Mouse (Mus musculus): ENCODE measurements at regions not wholly inside any gene's neighbourhood (a gene's known extent, or its start where the extent isn't known, plus 50 kb on each side); places are given as distances from the start of the nearest gene placed in this dataset.

DNA sequence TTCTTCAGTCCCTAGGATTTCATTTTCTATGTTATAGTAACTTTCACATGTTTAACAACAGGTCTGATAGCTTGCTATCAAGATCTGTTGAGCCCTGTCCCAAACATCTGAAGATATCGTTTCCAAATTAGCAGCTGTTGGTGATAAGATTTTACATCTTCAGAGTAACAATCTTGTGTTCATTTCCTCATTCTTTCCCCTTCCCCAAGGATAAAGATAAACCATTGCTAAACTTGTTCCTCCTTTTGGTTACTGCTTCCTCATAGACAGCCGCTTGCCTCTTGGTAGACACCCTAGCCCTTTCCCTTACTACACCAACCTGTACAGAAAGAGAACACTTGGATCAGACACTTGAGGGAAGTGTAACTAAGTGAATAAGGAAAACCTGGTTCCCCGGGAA is 58.6 kb downstream of the Kcnrg start:
- in situ Hi-C loops (cut with MseI, MboI): no loop called here

DNA sequence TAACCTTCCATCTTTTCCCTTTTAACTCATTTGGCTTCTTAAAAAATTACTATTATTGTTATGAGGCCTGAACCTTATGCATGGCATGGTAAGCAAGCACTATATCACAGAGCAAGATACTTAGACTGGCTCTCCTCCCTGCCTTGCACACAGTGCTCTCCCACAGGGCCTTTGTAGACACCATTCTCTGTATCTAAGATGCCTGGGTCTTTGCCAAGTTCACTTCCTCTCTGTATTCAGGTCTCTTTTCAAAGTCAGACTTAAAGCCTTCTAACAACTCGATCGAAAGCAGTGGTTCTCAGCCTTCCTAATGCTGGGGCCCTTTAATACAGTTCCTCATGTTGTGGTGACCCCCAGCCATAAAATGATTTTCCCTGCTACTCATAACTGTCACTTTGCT is 65.9 kb downstream of the Kcnrg start:
- in situ Hi-C loops (cut with MseI, MboI): no loop called here

DNA sequence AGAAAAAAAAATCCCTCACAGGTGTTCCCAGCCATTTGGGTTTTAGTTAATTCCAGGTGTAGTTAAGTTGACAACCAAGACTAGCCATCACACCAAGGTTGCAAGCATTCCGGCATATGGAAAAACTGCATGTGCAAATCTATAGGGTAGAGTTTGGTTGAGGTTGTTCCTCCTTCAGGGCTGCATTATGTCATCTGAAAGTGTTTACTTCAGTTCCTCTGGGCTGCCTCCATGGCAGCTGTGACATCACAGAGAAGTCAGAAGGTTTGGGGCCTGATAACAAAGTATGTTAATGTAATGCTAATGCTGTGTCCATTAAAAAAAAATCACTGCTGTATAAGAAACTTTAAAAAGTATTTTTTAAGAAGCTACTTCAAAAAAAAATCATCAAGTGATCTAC is 70.8 kb downstream of the Kcnrg start:
- in situ Hi-C loops (cut with MseI, MboI): no loop called here

DNA sequence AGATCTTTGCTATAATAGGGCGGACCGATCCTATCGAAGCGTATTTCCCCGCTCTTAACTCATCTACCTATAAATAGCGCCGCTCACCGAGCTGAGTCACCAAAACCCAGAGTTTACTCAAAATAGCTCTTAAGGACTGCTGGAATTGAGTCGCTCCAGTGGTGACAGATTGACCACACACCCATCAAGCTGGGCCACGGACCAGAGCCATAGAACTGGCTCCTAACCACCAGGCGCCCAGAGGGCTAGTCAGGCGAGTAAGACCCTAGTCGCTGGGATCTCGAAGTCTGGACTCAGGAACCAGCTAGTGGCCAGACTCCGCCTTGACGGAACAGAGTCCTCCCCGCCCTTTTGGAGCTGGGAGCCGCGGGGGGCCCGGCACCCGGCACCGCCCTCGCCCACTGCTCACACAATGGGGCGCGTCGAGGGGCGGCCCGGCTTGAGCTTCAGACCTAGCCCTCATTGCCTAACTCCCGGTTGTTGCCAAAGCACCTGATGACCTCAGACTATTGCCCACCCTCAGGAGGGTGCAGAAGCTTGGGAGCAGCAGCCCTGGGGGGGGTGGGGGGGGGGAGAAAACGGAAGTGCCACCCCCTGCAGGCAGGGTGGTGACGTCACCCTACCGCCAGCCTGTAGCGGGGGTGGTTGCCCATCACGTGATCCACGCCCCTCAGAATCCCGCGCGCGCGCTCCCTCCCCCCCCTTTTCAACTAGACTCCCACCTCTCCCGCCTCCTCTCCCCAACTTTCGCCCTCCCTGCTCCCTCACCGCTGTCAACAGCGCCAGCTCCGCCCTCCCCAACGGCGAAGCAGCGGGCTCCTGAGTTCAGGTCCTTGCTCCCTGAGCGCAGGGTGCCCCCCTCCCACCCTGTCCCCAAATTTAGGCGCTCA is 73.8 kb downstream of the Kcnrg start:
- in situ Hi-C loops (cut with MseI, MboI): no loop called here

DNA sequence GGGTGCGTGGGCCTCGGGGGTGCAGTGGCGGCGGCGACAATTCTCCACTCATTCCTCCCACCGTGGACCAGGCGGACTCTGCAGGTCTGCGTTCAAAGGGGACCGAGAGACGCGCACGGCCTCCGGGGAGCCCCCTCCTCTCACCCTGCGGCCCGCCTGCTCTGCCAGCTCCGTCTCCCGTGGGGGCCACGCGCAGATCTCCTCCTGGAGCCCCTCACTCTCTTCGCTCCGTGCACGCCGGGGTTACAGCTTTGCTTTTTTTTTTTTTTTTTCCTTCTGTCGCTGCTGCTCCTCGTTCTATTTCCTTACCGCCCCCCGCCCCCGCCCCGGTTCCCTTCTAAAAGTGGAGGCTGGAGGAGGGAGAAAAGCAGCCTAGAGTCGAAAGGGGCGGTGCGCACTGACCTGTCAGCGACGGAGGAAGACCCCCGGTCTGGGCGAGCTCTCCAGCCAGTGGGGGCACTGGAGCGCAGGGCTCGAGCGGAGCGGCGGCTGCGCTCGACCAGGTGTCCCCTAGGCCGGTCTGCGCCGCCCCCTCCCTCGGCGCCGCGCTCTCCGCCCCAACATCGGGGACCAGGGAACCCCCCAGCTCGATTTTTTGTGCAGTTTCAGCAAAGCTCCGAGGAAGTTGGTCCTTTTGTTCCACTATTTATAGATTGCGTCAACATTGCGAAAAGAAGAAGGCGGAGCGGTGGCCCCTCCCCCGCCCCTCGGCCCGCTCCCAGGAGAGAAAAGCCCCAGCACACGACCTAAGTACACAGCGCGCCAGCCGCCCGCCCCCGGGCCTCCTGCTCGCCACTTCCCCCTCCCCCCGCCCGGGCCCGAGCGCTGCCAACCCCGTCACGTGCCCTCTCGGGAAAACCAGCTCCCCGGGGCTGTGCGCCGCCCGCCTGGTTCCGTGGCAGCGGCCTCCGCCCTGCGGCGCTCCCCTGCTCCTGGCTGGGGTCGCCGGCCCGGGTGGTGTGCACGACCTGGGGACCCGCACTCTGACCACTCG is 74.7 kb downstream of the Kcnrg start:
- in situ Hi-C loops (cut with MseI, MboI): no loop called here

DNA sequence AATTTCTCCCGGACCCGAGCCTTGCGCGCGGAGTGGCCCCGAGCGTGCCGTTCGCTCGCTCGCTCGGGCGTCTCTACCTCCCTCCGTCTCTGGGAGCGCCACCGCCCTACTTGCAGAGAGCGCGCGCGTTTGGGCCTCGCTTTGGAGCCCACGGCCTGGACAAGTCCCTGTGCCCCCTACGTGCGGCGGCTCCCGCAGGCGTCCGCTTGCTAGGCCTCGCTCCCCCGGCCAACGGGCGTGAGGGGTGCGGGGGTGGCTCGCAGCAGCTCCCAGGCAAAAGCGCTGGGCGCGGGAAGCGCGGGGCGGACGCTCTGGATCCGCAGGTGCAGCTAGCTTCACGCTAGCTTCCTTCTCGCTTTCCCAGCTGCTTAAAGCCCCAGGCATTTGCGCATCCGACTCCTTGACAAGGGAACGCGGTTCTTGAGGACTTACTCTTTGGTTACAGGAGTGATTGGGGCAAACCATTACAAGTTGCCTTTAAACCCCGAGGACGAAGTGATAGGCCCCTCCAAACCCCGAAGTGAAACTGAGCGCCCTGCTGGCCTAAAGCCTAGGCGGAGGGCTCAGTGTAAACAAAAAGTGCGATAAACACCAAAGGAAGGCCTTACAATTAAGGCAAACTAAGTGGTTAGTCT is 75.6 kb downstream of the Kcnrg start:
- in situ Hi-C loops (cut with MseI, MboI): no loop called here

DNA sequence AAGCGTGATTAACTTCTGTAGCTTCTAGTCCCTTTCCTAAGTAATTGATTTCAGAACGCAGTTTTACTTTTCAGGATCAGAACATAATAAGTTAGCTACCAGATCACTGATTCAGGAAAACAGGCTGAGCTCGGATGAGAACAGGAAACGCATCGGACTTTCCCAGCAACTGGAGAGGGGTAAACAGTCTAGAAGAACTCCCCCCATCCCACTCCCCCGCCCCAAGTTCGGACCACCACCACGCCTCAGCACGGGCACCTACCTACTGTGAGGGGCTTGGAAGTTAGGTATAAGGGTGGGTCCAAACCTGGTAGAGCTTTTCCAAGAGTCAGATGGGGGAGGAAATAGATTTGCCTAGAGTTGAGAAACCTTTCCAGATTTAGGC is 76.1 kb downstream of the Kcnrg start:
- in situ Hi-C loops (cut with MseI, MboI): no loop called here

DNA sequence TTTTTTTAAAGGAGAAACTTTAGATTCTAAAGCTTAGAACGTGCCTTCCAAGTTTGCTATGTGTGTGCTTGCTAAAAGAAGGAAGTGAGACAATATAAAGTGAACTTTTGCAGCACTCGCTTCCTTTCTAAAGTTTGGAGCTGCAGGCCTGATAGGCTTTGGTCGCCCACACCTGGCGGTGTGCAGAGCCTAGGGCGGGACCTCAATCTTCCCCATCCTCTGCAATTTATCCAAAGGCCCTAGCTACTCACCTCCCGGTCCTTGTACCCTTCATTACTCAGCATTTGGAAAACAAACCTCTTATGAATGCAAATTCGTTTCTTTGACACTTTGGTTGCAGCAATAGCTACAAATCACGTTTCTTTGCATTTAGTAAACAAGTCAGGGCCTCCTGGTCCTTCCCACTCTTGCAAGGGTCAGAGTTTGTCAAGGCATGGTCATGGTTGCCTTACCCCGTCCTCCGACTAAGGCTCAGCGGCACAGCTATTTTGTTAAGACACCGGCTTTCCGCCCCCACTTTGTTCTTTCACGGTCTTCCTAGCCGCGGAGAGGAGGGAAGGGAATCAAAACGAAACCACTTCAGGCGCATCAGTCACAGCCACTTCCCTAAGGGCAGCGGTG is 76.6 kb downstream of the Kcnrg start:
- in situ Hi-C loops (cut with MseI, MboI): no loop called here

DNA sequence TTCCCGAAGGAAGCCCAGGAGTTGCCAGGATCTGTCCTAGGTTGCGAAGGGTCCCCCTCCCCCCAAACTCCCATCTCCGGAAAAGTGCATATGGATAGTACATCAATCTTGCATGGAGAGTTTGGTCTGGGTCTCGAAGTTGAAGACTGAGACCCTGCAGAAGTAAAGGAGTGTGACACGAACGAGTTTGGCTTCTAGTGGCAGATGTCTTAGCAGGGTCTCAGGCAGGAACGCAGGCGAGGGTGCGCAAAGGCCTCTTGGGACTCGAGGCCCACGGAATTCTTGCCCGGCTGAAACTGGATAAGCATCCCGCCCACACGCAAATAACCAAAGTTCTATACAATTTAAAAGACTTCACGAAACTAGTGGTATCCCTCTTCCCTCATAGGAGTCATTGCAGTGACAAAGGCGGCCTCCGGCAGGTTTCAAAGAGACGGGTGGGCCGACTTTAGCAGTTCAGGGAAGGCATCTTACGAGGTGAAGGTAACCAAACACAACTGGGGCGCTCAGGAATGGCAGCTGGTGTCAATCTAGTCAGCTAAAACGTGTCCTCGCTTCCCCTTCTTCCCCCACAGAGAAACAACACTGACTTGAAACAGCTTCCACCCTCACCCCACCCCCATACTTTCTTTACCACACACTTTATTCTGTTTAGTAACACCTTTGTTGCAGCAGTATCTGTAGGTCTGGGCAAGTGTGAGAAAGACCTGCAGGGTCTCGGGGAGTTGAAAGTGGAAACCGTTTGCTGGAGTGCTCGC is 77.4 kb downstream of the Kcnrg start:
- in situ Hi-C loops (cut with MseI, MboI): no loop called here

DNA sequence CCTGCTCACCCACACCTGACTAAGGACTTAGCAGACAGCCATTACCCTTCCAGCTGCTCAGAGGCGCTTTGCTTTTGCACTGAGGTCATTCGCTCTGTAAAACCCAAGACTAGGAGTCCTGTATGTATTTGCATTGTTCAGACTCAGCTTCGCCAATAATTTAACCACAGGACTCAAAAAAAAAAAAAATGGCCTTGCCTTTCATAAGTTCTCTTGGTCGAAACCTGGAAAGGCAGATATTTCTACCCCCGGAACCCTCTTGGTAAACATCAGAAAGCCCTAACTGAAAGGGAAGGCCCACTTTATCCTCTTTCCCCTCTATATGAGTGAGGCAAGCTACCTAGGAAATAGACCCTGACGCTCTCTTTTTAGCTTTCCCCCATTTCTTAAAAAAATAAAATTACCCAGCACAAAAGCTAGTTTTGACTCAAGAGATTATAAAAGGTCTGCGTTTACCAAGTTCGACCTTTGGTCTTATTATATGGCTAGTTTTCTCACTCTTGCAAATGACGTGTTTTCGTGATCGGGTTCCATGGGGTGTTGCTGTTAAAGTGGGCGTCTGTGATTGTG is 78.1 kb downstream of the Kcnrg start:
- in situ Hi-C loops (cut with MseI, MboI): no loop called here

DNA sequence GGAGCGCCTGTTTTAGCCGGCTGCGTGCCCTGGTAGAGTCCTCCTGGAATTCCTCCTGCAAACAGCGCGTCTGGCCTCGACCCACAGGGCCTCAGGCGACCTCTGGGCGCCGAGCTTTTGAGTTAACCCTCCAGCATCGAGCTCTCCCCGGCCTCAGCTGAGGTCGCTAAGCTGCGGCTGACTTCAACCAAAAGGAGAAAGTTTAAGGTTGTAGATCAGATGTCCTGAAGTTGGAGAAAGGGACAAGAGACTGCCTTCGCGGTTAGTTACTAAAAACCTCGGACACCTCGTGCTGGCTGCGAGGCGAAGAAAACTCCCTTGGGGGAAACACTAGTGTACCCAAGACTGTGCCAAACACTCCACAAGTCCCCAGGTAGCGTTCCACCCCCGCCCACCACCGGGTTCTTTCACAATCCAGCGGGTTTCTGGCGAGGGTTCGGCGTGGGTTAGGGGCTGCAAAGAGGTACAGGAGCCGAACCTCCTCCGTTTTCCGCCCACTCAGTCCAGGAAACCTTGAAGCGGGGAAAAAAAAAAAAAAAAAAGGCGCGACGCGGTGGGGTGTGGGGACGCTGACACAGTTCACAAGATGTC is 78.9 kb downstream of the Kcnrg start:
- in situ Hi-C loops (cut with MseI, MboI): no loop called here

DNA sequence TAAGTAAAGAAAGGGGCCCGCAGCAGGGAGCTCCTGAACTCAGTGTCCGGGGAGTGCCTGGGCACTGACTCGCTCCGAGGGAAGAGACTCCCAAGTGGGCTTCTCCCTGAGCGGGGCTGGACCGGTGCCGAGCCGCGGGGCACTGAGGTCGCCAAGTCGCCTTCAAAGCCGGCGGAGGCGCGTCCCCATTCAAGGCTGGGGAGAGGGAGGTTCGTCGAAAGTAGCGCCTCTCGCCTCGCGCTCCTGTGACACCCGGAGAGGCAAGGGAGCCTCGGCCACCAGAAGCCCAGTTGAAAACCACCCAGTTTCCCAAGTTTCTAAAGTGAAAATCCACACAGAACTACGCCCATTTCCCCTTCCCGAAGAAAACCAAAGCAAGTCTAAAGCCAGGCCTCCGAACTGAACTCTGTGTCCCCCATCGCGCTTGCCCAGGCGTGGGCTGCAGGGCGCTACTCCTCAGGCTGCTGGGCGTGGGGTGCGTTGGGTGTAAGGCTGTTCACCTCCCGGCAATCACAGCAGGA is 79.6 kb downstream of the Kcnrg start:
- in situ Hi-C loops (cut with MseI, MboI): no loop called here

DNA sequence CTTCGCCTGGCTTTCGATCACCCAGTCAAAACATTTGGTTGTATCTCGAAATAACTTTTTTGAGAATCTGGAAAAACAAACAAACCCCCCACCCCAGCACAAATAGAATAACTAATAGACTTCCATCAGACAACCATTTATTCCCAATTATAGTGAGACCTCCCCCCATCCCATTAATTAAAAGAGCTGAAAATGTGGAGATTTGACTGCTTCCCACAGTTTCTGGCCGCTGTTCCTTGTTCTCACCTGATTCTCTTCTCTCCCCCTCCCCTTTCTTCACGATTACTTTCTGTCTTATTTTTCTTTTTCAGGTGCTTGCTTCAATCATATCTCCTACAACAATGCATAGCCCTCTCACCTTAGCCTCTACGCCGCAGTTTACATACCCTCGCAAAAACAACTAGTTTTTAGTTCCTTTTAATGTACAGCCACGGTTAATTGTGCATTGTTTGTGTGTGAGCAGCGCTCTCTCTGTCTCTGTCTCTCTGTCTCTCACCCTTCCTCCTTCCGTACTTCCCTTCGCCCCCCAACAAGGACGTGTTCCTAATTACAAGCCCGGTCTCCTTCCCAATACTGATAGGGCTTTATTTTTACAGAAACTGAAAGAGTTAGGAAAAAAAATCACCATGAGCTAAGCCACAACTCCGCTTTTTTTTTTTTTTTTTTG is 80.2 kb downstream of the Kcnrg start:
- in situ Hi-C loops (cut with MseI, MboI): no loop called here

DNA sequence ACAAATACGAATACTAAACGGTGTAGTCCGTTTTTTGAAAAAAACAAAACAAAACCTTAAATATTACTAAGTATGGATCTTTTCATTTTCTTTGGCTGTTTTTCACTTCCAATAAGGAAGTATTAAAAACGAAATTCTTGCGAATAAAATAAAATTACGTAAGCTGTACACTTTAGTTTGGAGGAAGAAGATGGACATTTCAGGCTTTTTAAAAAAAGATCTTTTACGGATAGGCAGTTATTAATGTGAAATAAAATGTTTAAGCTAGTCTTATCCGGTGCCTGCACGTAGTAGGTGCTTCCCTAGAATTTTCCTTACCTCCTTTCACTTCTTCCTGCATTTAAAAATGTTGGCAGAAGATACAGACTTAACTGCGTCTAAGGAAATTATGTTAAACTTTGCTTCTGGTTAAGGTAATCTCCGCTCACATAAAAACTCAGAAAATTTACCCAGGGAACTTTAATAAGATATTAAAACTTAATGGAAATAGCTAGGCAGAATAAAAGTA is 80.8 kb downstream of the Kcnrg start:
- in situ Hi-C loops (cut with MseI, MboI): no loop called here

DNA sequence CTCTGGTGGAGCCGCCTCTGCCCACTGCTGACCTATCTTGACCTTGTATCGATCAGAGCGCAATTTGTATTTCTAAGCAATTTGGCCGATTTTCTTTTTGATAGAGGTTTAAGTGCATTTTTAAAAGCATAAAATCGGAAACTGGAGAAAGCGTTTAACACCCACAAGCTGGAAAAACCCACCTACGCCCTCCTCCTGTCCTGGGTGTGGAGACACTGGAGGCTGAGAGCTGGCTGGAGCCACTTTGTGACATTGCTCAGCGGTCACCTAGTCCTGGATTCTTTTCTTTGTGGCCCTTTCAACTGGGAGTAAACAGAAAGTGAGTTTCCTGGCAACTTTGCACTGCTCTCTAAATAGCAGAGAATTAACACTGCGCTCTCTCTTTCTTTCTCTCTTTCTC is 81.4 kb downstream of the Kcnrg start:
- in situ Hi-C loops (cut with MseI, MboI): no loop called here

DNA sequence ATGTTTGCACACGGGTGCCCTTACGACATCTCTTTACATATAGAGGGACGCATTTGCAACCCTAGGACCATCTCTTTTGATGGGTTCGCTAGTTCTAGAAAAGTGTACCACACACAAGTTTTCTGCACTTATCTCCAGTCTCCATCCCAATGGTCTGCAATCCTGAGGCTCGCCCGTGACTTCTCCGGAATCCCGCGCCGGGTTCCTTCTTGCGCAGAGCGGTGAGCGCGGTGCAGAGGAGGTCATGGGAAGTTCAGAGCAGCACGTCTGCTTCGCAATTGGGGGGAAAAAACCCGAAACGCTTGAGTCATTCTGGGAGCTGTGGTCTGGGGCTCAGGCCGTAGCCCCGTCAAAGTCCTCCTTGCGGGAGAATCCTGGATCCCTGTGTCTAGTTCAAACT is 82.0 kb downstream of the Kcnrg start:
- in situ Hi-C loops (cut with MseI, MboI): no loop called here

DNA sequence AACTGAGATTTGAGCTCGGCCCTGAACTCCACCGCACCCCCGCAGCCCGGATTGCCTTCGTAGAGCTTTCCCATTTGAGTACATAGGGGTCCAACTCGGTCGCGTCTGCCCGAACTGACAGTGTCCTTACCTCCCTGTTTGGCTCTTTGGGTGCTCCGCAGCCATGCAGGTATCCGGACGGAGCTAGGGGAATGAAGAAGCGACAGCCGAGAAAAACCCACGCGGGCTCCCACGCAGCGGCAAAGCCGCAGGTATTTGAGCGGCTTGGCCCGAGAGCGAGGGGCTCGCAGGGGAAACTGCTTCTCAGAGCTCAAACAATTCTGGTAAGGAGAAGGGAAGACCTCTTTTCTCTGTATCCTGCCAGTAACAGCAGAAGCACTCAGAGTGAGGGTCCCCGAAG is 82.5 kb downstream of the Kcnrg start:
- in situ Hi-C loops (cut with MseI, MboI): no loop called here

DNA sequence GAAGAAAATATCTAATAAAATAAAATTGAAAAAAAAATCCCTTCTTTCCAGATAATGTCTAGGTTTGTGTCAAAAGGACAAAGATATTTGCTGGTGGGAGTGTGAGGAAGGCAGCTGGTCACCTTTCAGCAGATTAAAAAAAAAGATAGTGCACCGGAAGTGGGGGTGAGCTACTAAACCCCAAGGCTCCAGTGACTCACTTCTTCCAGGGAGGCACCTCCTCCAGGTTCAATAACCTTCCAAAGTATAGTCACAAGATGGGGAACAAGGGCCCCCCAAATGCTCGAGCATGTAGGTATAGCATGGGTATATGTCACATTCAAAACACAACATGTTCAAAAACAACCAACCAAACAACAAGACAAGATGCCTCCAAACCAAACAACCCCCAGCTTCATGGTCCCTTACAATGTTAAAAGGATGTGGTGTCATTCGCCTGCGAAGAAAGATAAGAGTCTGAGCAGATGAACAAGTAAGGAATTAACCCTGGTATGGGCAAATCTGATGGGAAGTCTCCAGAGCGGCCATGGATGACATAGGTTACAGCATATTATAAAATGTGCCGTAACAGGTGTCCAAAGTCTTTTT is 84.6 kb downstream of the Kcnrg start:
- in situ Hi-C loops (cut with MseI, MboI): no loop called here

DNA sequence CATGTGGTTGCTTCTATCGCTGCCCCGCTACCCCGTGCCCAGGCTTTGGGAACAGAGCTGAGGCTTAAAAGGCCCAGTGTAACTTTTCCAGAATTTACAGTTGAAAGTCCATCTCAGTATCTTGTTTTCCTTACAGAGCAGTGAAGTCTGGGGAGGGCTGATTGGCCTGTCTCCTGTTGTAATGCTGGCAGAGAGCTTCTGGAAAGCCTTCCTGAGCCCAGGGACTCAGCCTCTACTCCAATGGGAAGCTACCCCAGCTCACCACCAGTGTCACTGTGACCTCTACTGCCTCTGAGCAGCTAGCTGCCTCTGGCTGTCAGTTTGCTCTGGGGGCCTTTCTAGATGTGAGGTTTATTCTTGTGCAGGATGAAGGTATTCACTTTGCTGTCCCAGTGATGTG is 87.5 kb downstream of the Kcnrg start:
- in situ Hi-C loops (cut with MseI, MboI): no loop called here
